Mouse (Mus musculus) spleen, adult 10 weeks (tissue): ENCODE measurements around the gene Igll1. TPM values are rescaled to one million over a fixed set of nuclear protein-coding genes. Genes with fewer than 3 reads are reported as not detected.

Source experiments
- polyA plus RNA-seq: library from polyadenylated mRNA; stranded (reverse); fragments of 350-450 nt; fragmentation: Illumina TruSeq; extraction: RNeasy Lipid Tissue Mini Kit (QIAGEN cat#74804); gene quantifications from one replicate; pipeline ENCODE4 v1.2.3, GENCODE M21; 2015; ENCODE audit warnings: low replicate concordance; ENCODE audit not compliant: insufficient read depth

The Igll1 gene
- polyA plus RNA-seq = not detected

DNA sequence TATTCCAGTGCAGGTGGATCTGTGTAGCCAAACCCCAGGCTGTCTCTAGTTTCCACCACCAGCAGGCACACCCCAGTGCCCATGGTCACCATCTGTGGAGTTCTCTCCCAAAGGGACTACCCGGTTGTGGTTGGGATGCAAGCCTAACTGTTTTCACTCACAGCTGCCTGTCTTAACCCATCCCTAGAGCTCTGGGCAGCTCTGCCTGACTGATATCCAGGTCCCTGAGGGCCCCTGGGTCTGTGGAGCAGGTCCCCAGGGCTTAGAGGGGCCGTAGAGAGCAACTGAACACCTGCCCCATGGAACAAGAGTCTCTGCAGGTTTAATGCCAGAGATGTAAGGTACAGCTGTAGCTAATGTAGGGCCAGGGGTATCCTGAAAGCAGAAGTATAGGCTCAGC, at the start of gene Igll1:
Gene Igll1, minus strand, starts transcription at position 8 of the 400 bp plus-strand sequence.

DNA sequence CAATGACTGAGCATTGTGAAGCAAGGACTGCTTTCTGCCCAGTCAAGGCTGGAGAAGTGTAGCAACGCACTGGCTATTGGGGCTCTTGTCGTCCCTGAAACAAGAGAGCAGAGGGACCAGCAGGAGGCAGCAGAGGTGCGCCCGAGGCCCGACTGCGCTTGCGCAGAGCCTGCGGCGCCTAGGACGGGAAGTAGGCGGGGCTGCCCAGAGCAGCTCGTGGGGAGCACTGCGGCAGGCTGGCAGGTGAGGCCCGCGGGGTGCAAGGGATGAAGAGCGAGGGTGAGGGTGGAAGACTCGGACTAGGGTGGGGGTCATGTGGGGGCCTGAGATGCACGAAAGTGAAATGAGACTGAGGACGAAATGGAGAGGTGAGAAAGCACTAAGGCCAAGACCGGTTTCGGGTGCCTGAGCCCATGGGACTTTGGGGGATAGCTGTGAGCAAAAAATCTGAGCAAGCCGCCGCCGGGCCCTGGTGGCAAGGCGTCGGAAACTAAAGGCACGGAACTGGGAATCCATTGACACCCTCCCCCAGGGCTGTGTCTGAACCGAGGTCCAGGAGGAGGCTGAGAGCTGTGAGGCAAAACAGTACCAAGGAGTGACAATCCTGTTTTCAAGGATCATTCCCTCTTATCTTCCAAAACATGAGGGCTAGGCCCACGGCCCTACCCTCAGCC, 32.7 kb upstream of the Igll1 start, which contains the start of gene Ppm1f:
Gene Ppm1f, plus strand, starts transcription at position 88 of the 674 bp plus-strand sequence.

DNA sequence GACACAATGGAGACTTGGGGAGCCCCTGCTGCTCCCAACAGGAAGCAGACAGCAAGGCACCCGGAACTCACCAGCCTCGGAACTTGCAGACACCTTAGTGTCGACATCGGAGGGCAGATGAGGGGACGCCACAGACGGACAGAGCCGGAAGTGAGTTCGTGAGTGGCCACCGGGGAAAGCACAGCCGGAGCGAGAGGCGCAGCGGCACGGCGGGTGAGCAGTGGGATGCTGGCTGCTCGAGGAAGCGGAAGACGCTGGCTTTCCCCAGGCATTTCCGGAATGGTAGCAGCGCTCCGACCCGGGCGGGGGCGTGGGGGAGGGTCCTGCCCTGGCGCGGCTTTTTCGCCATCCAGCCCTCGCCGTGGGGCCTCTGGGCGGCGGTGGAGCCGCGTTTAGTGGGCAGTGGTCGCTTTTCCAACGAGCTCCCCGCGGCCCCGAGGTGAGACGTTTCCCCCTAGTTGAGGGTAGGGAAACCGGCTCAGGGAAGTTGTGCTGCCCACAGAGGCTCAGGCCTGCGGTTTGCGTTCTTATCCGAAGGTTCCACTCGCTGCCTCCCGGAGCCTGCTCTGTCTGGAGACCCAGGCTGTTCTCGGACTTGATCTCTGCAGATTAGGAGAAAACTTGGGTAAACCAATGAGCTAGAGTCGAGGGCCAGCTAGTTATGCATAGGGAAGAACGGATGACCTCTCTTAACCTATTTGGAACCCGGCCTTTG, 7.0 kb upstream of the Igll1 start, which contains the start of the genes Top3b and Vpreb1:
Gene Top3b, plus strand, starts transcription at position 120 of the 715 bp plus-strand sequence.
Gene Vpreb1, minus strand, starts transcription at position 227 of the 715 bp plus-strand sequence.

DNA sequence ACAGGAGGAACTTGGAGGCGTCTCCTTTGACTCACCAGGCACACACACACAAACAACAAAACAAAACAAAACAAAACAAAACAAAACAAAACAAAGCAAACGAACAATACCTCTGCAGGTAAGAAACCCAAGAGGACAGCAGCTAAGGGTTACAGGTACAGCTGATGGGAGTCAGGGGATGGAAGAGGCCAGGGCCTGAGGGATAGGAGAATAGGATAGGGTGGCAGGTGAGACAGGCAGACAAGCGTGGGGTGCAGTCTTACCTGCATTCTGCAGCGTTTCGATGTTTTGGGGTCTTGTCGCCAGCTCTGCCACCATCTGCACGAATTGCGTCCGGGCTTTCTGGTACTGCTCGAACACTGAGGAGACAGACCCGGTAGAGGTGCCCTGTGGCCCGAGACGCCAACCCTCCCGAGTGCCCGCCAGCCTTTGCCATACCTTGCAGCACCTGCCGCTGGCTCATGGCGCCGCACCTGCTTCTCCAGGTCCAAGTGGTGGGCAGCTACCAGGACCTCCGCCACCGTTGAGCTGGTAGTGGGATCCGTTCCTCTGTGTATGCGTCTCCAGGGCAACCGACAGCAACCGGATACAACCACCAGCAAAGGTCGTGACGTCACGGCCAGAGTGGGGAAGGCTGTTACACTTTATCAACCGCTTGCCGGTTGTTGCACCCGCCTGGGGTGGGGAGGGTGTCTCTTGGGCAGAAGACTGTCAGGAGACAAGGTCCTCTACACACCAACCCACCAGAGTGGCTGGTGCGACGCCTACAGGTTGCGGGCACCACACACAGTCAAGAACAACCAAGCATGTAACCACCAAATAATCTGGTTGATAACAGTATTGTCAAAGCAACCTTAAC, 34.8 kb downstream of the Igll1 start, which contains the start of gene Spag6l:
Gene Spag6l, minus strand, starts transcription at position 700 of the 859 bp plus-strand sequence.

Other genes starting within 250 kb of the Igll1 start
- not detected for gene Olfr19, start 187.6 kb downstream of the Igll1 start, polyA plus RNA-seq
- gene Spag6l, start 34.5 kb downstream of the Igll1 start, polyA plus RNA-seq = not detected
- gene Top3b, start 6.8 kb upstream of the Igll1 start, polyA plus RNA-seq = 78.8 TPM
- gene Vpreb1, start 6.9 kb upstream of the Igll1 start, polyA plus RNA-seq = 0.70 TPM
- 17.6 TPM for gene Ppm1f, start 32.5 kb upstream of the Igll1 start, polyA plus RNA-seq
- gene Mapk1, start 119.4 kb upstream of the Igll1 start, polyA plus RNA-seq = 218 TPM
- gene Ypel1, start 205.7 kb upstream of the Igll1 start, polyA plus RNA-seq = 0.62 TPM
- 141 TPM for gene Ppil2, start 247.3 kb upstream of the Igll1 start, polyA plus RNA-seq